Comparison of ENCODE assay signal across 25 mouse cellular contexts in genomic region chr16:43324009-43324408, GRCm38 (mm10).
A peak's percentile ranks its signal among the peaks of the same experiment; 100 is the strongest.
DNase-seq lines count a peak whose midpoint lies in the region; ATAC-seq and TF ChIP-seq lines count a peak whose summit lies in the region.
"Had no signal": no experiment of that assay in that cellular context is flagged by ENCODE, and none has a peak within 500 bp of the region (broad histone marks: within the 10 kb centered on the region; RNA-seq: fewer than 3 reads in every experiment).

No protein-coding gene starts in this region.

- no peaks in the 10 kb centered on the region for H3K36me3 ChIP-seq in myocyte (ENCODE audit: control insufficient read depth, insufficient read depth)
- H3K36me3 ChIP-seq: embryonic facial prominence, embryonic 13.5 days; embryonic facial prominence, embryonic 15.5 days; forebrain, embryonic 15.5 days; G1E had no signal

- no peak overlapping the region for H3K4me3 ChIP-seq in myocyte
- H3K4me3 ChIP-seq: embryonic facial prominence, embryonic 13.5 days; embryonic facial prominence, embryonic 15.5 days; erythroblast, embryonic 14.5 days; forebrain, embryonic 13.5 days; forebrain, embryonic 15.5 days had no signal

- H3ac ChIP-seq in myocyte (ENCODE audit: control insufficient read depth, insufficient read length), result no peak overlapping the region

- no peak for ATAC-seq in cerebellum, adult (ENCODE audit: insufficient number of reproducible peaks, low FRiP score, low TSS enrichment)
- ATAC-seq: activated CD4-positive, CD25-positive, alpha-beta regulatory T cell, adult 4 months; CD4-positive, CD25-positive, alpha-beta regulatory T cell, adult 4 months; forebrain, embryonic 13.5 days; forebrain, embryonic 15.5 days; forebrain, postnatal 0 days; Patski had no signal

- H3K4me2 ChIP-seq in myocyte (ENCODE audit: low read depth), result no peak overlapping the region
- H3K4me2 ChIP-seq: embryonic facial prominence, embryonic 13.5 days; embryonic facial prominence, embryonic 15.5 days; forebrain, embryonic 13.5 days; forebrain, embryonic 15.5 days had no signal

- peak; percentile 15 to 16 for DNase-seq in cerebellum, postnatal 10 days
- peak; percentile 56 for DNase-seq in adipocyte (ENCODE audit: low spot score)
- no peak for DNase-seq in thymus, adult 18-20 months
- DNase-seq: adrenal gland, adult 2 months; adrenal gland, postnatal 10 days; adrenal gland, postnatal 25 days; B cell, adult 2 months; cerebellum, adult 11-12 months; cerebellum, adult 2 months; cerebellum, adult 9-10 months; cerebellum, postnatal 36 days; embryo, embryonic 11 days; forebrain, postnatal 0 days had no signal

- no peaks in the 10 kb centered on the region for H3K27me3 ChIP-seq in myocyte (ENCODE audit: control insufficient read depth, insufficient read depth, insufficient read length)
- H3K27me3 ChIP-seq: CH12.LX; embryonic facial prominence, embryonic 13.5 days; embryonic facial prominence, embryonic 15.5 days; forebrain, embryonic 13.5 days; forebrain, embryonic 15.5 days; Patski had no signal

- TF ChIP-seq POLR2A in myocyte (IDR thresholded peaks at IDR 0.05; ENCODE audit: insufficient read length, low read depth), result no peak

- no peaks in the 10 kb centered on the region for H3K79me2 ChIP-seq in myocyte (ENCODE audit: control insufficient read depth, insufficient read depth)

TF ChIP-seq in myocyte, 11 proteins besides CTCF, POLR2A, EP300 and RAD21:
- TF ChIP-seq MYOG (IDR thresholded peaks at IDR 0.05; ENCODE audit: control insufficient read depth in 1 of 3, insufficient read depth in 1 of 3, insufficient read length in 2 of 3, low read depth in 2 of 3), result peak; percentile 46 to 93 (median 76)
- TF ChIP-seq TCF12 (IDR thresholded peaks at IDR 0.05; ENCODE audit: insufficient read depth, poor library complexity, severe bottlenecking), result peak; percentile 48
- TF ChIP-seq MYOD1 (IDR thresholded peaks at IDR 0.05; ENCODE audit: control insufficient read depth in 1 of 3, insufficient read length in 2 of 3, low read depth in 2 of 3), result peak in 2 of 3 experiments; percentile 76 to 84
- TF ChIP-seq E2F4 (IDR thresholded peaks at IDR 0.05; ENCODE audit: insufficient read depth), result no peak

Comparison
In these comparisons a context has a peak if more than half of its experiments do, and no peak if none do; other contexts are left out.
1. DNase-seq: peak in cerebellum, postnatal 10 days (2 of 2) and adipocyte (single experiment); none in thymus, adult 18-20 months (0 of 2).